Mouse (Mus musculus): Measurements from ENCODE around the gene Ensa.

GRCm38 (mm10) chr3:95645313-95646235 is 20.8 kb downstream of the Ensa start:
- TF ChIP-seq CTCF (conservative IDR thresholded peaks at IDR 0.05; ENCODE audit: insufficient read depth, insufficient read length, low read depth, low read length) (no peak), POLR2A (IDR thresholded peaks at IDR 0.05; ENCODE audit: low read depth, low read length) (no peak)

Measured in kidney, adult 2 months (tissue).